Mouse (Mus musculus): ENCODE results near the gene Tmc8.
"Not testable (repeated sequence)": the region's sequence is repeated elsewhere in the genome, so short reads cannot be mapped to it uniquely, and the experiment has no call there.

DNA sequence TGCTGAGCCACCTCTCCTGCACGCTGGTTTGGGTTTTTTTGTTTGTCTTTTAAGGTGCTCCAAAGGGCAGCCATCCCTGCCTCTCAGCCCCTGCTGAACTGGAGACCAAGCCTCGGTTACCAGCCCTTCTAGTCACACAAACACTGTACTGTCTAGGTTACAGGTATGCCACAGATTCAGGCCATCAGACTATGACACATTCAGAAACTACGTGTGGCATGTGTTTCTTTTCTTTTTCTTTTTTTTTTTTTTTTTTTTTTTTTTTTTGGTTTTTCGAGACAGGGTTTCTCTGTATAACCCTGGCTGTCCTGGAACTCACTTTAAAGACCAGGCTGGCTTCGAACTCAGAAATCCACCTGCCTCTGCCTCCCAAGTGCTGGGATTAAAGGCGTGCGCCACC is 6.6 kb downstream of the Tmc8 start:
- not testable (repeated sequence) for TF ChIP-seq GATA1 (IDR thresholded peaks at IDR 0.05; ENCODE audit: low read length)
- TF ChIP-seq TAL1 (IDR thresholded peaks at IDR 0.05; ENCODE audit: low read length): peak; percentile 33; the same call in 1 of the 3 replicates

Data from erythroblast, embryonic 14.5 days (primary cell).